Mouse (Mus musculus) c-Kit-positive CD71-negative TER-119-negative erythroid progenitor cells, embryonic 14.5 days (primary cell): ENCODE results near the gene Dnah7c.
"Not testable (repeated sequence)": the region's sequence is repeated elsewhere in the genome, so short reads cannot be mapped to it uniquely, and the experiment has no call there.

ENCODE experiments used
- DNase-seq: peaks from one replicate; pipeline ENCODE4 v3.0.0-alpha.2; 2013; ENCODE audit warnings: low read depth

The Dnah7c gene

DNA sequence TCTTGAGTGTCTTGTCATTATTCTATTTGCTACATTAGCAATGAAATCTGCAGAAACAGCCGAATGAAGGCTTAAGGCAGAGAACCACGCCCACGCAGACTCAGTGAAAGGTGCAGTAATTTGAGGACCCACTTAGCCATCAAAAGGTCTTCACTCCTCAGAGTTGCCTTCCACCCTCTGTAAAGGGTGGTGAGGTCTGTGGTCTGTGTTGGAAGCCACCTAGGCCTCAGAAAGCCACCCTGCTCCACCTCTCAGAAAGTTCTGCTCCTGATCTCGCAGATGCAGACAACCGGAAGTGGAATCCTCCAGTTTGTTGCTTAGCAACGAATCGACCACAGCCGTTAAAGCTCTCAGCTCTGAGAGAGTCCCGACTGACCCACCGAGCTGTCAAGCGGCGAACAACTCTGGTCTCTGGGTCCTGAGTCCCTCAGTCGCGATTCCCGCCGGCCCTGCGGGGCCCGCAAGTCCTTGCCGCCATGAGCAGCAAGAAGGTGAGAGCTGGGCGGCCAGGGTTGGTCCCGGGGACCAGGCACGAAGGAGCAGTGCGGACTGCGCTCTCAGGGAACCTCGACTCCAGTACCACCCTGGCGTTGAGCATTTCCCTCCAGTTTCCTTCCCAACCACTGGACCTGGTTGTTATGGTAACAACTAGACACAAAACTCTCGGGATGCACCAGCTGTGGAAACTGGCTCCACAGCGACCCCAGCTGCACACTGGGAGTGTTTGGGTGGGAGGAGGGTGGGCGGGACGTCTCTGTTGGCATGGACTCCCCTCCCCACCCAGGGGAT, at the start of gene Dnah7c:
Gene Dnah7c, plus strand, starts transcription at position 456 of the 789 bp plus-strand sequence.
- no peak for DNase-seq

DNA sequence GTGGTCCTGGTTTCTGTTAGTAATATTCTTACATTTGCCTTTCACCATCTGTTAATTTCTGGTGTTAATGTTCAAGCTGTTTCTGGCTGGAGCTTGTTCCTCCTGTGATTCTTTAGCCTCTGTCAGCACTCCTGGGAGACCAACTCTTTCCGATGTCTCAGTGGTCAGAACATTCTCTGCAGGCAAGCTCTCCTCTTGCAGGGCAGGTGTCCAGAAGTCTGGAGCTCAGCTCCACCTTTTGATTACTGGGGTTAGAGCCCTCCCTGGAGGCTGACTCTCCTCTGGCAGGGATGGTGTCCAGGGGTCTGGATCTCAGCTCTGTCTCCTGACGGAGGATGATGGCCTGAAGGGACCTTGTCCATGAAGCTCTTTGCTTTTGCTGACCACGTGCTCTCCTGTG, 44.8 kb upstream of the Dnah7c start:
- not testable (repeated sequence) for DNase-seq

DNA sequence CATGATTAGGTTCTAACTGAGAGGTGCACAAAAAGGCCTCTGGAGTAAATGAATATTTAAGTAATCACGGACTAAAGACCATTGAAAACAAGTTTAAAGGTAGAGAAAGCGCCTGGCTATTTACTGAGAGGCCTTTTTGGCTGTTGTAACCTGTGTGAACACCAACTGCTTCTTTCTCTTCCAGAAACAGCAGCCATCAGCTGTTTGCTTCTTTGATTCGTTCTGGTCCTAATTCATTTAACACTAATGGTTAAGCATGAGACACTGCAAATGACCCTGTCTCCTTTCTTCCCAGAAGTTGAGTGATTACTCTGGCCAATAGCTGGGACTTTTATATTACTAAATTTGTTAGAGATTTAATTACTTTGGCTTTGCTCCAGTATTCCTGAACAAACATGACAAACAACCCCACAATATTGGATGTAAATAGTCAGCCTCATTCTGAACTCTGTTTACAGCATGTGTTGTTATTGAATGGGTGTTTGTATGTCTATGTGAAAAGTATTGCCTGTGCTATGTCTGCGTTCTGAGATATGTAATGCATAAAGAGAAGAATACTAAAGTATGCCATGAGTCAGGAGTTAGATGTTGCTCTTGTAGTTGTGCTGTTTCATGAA, 30.6 kb upstream of the Dnah7c start:
- DNase-seq, result not testable (repeated sequence)

DNA sequence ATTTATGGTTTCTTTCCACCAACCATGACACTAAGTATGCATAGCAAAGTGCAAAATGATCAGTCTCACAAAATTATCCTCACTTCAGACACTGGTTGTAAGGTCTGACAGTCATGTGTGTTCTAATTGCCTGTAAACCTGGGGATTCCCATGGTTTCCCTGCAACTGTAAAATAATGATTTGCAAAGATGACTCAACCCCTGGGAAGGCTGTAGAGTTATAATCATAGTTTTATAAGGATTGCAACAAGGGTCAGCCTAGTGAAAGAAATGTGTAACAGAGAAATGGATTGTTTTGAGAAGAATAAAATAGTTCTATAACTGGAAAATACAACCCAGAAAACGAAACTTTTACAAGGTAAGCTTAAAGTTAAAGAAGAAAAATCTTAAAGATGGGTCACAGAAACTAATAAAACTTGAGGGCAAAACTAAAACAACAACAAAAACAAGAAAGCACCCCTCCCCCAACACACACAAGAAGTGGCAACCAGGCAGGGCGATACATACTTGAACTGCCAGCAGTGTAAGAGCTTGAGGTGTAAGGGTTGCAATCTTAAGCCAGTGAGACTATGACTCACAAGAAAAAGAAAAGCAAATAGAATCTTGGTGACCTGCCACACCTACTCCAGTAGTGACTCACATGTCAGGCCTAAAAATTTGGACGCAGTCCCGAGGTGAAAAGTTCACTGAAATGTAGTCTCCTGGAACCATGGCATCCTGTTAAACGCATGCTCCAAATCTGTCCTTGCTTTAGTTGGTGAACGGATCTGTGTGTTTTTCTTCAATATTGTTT, 16.9 kb upstream of the Dnah7c start:
- no peak for DNase-seq

DNA sequence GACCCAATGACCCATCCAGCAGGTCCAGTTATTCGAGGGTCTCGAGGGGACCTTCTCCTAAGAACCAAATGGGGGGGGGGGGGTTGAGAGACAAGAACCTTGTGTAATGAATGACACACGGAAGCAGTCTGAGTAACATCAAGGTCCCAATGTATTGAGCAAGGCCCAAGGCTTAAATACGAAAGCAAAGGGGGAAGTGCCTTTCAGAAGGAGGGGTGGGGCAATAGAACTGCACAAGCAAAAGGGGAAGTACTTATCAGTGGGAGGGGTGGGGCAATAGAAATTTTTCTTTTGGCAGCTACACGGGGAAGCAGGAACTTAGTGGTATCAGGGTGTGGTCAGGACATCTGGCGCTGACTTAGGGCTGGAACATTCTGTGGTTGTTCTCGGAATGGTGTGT, 10.6 kb upstream of the Dnah7c start:
- not testable (repeated sequence) for DNase-seq

DNA sequence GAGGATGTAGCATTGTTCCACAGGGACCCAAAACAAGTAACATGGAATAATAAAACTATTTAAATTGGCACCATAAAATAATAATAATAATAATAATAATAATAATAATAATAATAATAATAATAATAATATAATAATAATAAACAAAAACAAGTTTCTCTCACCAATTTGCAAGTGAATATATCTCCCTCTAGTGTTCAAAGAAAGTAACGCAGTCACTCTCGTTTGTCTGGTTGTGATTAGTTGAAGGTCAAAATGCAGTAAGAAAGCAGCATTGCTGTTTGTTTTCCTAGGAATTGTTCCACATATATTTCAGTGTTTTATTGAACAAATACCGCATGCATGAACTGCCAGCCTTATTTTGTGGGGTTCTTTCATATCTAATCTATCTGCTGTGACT, 8.4 kb upstream of the Dnah7c start:
- not testable (repeated sequence) for DNase-seq

DNA sequence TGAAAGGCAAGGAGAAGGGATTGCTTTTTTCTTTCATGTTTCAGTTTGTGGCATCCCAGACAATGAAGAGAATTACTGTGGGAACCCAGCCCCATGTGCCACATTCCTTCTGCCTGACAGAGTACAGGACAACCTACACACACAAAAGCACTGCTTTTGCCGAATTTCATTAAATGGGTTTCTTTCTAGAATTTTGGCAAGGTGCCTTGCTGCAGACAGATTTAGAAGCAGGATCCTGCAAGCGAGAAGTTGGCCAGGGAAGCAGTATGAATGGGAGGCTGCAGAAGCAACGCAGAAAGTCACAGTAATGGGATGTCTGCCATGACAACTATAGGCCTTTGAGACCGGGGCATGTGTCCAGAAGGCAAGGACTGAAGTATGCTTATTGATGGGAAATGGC, 6.4 kb upstream of the Dnah7c start:
- DNase-seq, result not testable (repeated sequence)

DNA sequence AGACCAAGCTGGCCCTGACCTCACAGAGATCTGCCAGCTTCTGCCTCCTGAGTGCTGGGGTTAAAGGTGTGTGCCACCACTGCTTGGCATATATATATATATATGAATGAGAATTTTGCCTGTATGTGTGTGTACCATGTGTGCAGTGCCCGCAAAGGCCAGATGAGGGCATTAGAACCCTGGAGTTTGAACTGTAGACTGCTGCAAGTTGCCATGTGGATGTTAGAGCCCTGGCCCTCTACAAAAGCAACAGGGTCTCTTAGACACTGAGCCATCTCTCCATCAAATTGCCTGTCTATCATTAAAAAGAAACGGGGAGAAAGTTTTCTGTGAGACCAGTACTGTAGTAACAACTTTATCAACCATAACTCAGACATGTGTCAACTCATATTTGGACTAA, 3.0 kb downstream of the Dnah7c start:
- no peak for DNase-seq

DNA sequence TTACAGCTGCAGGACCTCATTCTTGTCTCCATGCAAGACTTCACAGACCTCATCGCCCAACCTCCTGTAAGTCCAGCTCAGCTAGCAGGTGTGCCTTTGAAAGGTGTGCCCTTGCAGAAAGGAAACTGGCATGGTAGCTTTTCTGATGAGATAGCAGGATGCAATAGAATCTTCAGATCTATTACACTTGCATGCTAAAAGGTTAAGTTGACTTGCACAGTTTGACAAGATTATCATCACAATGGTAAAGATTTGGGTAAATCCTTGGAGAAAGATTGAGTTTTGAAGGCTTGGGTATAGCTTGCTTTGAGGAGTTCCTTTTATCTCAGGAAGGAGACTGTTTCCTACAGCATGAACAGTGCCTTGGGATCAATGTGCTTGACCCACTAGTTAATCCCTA, 89.3 kb downstream of the Dnah7c start:
- not testable (repeated sequence) for DNase-seq

DNA sequence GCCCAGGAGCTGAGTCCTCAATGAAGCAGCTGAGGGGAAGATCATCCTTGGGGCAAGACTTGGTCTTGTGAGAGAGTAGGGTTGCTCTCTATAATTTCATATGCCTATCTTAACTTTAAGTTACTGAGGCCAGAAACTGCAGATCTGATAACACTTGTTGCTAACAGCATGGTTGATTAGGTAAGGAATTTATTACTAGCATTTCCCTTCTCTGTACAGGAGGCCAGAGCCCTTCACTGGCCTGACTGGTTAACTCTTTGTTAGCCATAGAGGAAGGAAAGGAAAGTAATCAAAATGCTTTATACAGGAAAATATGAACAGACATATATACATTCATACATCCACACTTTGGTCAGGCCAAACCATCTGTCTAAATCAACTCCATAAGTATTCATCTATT, 95.6 kb downstream of the Dnah7c start:
- no peak for DNase-seq

DNA sequence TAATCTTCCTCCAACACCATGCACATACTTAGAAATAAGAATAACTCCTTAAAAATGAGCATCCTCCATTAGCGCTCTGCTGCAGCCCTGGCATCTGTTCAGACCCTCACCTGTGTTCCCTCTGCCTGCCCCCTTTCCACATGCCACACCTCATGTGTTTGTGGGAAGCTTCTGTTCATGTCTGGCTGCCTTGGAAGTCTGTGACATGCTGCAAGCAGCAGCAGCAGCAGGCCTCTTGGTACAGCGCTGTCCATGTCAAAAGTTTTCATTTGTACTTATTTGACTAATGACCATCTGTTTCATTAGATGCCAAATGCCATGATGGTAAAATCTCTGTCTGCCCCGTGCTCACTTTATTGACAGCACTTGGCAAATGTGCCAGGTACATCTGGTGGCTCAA, 101.1 kb downstream of the Dnah7c start:
- not testable (repeated sequence) for DNase-seq

DNA sequence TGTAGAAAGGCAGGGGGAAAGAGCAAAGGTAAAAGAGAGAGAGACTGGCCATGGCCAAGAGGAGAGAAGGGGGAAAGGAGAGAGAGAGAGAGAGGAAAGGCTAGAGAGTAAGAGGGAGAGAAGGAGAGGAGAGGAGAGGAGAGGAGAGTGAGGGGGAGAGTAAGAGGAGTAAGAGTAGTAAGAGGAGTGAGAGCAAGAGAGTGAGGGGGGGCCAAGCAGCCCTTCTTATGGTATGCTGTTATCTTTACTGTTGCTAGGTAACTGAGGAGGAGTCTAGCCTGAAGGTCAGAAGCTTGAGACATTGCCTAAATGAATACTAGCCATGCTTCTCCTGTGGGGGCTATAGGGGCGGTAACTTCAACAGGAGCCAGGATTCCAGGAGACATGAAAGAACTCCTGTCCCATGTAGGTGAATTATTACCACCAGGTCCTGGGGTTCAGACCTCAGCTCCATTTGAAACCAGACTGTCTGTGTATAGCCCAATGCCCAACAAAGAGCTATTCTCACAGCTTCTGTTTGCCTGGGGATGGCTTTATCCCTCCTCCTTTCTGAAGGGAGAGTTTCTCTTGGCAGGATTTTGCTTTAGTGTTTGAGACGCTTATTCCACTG, 119.5 kb downstream of the Dnah7c start:
- DNase-seq, result no peak

DNA sequence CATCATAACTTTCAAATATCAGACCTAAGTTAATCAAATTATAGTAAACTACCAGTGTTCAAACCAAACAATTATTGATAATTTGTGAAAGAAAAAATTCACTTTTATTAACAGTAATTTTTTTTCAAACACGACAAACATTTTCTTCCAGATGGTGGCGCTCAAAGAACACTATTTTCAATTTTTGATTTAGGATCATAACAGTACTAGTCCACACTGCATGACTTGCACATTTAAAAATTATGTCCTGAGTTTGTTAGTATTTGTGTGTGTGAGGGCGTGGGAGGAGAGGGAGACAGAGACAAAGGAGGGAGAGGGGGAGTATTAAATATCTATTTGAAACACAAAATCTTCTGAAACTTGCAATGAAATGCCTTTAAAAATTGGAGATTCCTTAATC, 155.0 kb downstream of the Dnah7c start:
- DNase-seq, result peak; percentile 0

DNA sequence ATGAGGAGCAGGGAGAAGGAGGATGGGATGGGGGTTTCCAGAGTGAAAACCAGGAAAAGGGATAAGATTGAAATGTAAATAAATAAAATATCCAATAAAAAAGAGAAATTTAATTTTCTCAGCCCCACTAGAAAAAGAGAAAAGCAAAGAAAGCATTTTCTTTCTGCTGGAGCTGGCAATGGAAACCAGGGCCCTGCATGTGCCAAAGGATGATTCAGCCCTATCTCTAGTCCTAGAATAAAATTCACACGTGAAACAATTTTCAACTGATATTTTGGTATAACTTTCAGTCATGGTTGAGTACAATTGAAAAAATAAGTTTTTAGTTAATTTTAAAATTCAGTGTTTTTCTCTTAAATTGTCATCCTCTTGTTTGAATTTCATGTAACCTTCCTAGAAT, 168.4 kb downstream of the Dnah7c start:
- DNase-seq, result not testable (repeated sequence)

DNA sequence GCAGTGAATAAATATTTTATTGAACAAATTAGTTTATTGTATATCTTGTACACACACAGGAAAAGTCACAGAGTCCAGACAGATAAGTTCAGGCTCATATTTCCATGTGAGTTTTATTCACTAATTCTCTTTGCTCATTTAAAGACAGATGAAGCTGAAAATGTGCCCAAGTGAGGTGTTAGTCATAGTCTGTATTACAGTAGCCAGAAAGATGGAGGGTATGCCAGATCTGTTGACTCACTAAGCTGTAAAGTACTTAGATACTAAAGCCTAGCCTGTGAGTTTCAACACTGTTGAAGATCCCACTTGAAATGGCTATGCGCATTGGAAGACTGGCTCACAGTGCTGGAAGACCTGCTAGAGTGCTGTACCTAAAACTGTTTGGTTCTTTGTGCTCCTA, 171.0 kb downstream of the Dnah7c start:
- not testable (repeated sequence) for DNase-seq

DNA sequence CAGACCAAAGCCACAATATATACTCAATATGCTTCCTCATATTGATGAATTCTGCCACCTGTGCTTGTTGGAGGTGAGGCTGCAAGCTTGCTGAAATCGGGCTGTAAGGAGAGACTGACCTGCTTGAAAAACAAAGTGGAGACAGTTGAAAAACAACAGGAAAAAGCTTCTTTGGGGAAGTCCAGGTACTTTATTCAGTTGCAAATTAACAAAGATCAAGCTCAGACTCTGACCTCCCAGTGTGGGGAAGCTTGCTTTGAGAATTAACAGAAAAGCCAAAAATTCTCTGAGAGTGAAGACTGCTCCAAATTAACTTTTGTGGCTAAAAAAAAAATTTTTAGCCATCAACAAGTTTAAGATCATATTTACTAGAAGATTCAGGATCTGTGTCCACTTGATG, 194.9 kb downstream of the Dnah7c start:
- DNase-seq, result no peak

DNA sequence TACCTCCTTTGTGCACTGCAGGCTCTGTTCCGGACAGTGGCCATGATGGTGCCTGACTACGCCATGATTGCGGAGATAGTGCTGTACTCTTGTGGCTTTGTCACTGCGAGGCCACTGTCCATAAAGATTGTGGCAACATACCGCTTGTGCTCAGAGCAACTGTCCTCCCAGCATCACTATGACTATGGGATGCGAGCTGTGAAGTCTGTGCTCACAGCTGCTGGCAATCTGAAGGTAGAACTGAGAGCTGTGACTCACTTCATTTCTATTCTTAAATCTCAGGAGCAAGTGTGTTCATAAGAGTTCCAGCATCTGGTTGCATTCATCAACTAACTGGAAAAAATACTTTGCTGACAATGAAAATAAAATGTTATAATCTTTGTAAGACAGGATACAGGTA, 200.5 kb downstream of the Dnah7c start:
- not testable (repeated sequence) for DNase-seq

DNA sequence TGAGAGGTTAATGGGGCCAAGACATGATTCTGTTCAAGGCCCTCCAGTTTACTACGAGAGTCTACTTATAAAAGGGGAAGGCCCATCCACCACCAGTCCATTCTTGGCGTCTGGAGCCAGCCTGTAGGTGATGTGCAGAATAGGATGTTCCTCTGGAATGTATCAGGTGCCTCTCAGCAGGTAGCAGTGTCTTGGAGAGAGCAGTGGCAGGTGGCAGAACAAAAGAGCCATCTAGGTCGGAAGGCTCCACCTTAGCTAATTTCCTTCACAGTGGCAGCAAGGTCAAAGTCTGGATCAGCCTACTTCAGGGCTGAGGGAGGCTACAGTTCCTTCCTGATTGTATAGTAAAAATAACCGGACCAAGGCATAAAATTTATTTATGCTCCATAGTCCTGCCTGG, 224.4 kb downstream of the Dnah7c start:
- DNase-seq, result not testable (repeated sequence)

DNA sequence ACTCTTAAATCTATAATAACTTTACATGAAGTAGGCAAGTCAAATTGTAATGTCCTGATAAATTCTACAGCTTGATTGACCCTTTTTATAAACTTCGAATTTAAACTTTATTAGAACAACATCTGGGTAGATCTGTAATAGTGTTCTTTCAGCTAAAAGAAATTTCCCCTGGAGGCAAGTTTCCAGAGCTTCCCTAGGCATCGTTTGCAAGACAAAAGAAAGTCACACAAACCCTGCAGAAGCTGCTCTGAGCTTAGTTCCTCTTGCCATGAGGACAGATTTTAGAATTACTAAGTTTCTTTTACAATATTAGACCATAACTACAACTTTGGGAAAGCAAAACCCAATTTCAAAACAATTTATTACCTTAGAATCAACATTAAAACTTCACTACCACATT, 227.3 kb downstream of the Dnah7c start:
- not testable (repeated sequence) for DNase-seq

DNA sequence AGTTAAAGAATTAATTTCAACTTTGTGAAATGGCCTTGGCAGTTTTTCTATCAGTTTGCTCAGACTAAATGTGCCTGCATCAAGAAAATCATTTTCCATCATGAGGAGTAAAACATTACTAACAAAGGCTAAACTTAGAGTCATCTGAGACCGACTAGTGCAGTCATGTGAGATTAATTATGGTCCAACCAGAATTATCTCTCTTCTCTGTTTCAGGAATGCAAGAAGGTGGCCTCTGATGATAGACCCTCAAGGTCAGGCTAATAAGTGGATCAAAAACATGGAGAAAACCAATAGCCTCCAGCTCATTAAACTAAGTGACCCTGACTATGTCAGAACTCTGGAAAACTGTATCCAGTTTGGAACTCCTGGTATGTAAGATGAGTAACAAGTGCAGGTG, 299.4 kb downstream of the Dnah7c start:
- not testable (repeated sequence) for DNase-seq

DNA sequence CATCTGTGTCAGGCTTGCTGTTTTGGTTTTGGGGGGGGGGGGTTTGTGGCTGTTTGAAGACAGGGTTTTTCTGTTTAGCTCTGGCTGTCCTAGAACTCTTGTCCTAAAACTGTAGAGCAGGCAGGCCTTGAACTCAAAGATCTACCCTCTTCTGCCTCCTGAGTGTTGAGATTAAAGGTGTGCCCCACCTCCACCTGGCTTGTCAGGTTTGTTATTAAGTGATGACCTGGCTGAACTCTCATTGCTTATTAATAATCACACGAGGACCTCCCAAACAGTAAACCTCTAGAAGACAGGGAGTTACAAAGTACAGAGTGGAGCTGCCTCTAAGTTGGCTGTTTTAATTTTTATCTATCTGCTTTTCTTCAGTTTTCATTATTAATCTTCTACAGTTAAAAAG, 299.9 kb downstream of the Dnah7c start:
- DNase-seq, result no peak

DNA sequence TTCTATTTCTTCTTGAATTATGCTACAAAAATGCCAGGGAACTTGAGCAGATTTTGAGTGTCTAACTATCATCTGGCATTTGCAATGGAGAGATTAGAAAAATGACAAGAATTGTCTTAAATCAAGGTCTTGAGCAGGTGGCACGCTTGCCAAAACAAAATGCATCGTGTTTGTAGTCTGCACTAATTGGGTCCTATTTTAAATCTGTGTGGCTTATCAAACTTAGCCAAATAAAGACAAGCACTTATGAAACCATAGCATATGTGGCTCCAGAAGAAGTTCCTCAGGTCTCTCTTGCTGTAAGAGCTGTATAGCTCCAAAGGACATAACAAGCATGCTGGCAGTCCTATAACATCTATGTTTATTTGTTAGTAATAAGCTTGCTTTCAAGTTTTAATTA, 300.3 kb downstream of the Dnah7c start:
- DNase-seq, result not testable (repeated sequence)
